Mouse (Mus musculus) forebrain, embryonic 14.5 days (tissue): ENCODE data around the gene Gpr162. TPM values are rescaled to one million over a fixed set of nuclear protein-coding genes. Genes with fewer than 3 reads are reported as not detected.
A peak's percentile ranks its signal among the peaks of the same experiment; 100 is the strongest.

Experiments
- ATAC-seq: fragments of 200-750 bp; cut with Nextera tagmentation; 2 replicates; pipeline ENCODE4 v1.8.0; 2017; ENCODE audit warnings: mild to moderate bottlenecking, moderate library complexity
- DNase-seq: peaks from one replicate; pipeline ENCODE4 v3.0.0-alpha.2; 2015; ENCODE audit warnings: low spot score
- H3K27ac ChIP-seq: fragments of 300-500 bp; sonication (generic); 2 replicates; pipeline ENCODE4 v1.5.1; 2014; ENCODE audit warnings: low read depth, mild to moderate bottlenecking, control low read depth, low read length, moderate library complexity
- H3K27me3 ChIP-seq: fragments of 300-500 bp; sonication (generic); replicated peaks from 2 replicates; pipeline ENCODE4 v1.6.1; 2014; ENCODE audit warnings: low read length, control low read depth, mixed read lengths; ENCODE audit not compliant: control insufficient read depth, insufficient read depth
- H3K36me3 ChIP-seq: fragments of 300-500 bp; sonication (generic); 2 replicates; pipeline ENCODE4 v1.6.1; 2014; ENCODE audit warnings: low read length, control low read depth; ENCODE audit not compliant: control insufficient read depth, insufficient read depth
- H3K4me1 ChIP-seq: fragments of 300-500 bp; sonication (generic); 2 replicates; pipeline ENCODE4 v1.6.1; 2014; ENCODE audit warnings: antibody characterized with exemption, low read length, control low read depth; ENCODE audit not compliant: control insufficient read depth, insufficient read depth
- H3K4me2 ChIP-seq: fragments of 300-500 bp; sonication (generic); 2 replicates; pipeline ENCODE4 v1.6.1; 2014; ENCODE audit warnings: mild to moderate bottlenecking, control low read depth, low read length
- H3K4me3 ChIP-seq: fragments of 300-500 bp; sonication (generic); 2 replicates; pipeline ENCODE4 v1.5.1; 2014; ENCODE audit warnings: low read depth, low read length, control low read depth
- H3K9ac ChIP-seq: fragments of 300-500 bp; sonication (generic); 2 replicates; pipeline ENCODE4 v1.6.1; 2014; ENCODE audit warnings: mild to moderate bottlenecking, low read length, control low read depth, moderate library complexity
- H3K9me3 ChIP-seq: fragments of 300-500 bp; sonication (generic); replicated peaks from 2 replicates; pipeline ENCODE4 v1.6.1; 2016; ENCODE audit warnings: low read length, control low read depth, mixed read lengths; ENCODE audit not compliant: control insufficient read depth
- WGBS: fragments of 180-500 bp; shearing (Covaris S2); extraction: QIAGEN DNeasy Blood & Tissue Kit; methylation state at CpG from one replicate; pipeline ENCODE4 v1.1.7; 2014; 5-methylcytosine and 5-hydroxymethylcytosine counted together
- polyA plus RNA-seq: library from polyadenylated mRNA; unstranded; fragments of >200 nt; fragmentation: Nextera tagmentation; extraction: Ambion mirVana; gene quantifications from 2 replicates; pipeline ENCODE4 v1.2.1, GENCODE M21; 2014

Gpr162 gene
- polyA plus RNA-seq, result 11.0 and 13.0 TPM in 2 replicates

- peak; percentile 70 for ATAC-seq
Measured at GRCm38 (mm10) chr6:124863658-124864298, at the start of gene Gpr162. Gpr162 (minus strand) TSS chr6:124863983.

GRCm38 (mm10) chr6:124913214-124913613, 49.4 kb upstream of the Gpr162 start:
- Histone ChIP-seq H3K27ac (peak overlapping the region; percentile 36; the same call in 1 of the 2 replicates), H3K36me3 (peaks cover 28% of the 10 kb centered on the region), H3K9me3 (no peaks in the 10 kb centered on the region), H3K9ac (no peak overlapping the region), H3K27me3 (0 out of 2 replicates have a peak, but pooled peaks cover 2% of the 10 kb centered on the region), H3K4me1 (peaks cover 24% of the 10 kb centered on the region), H3K4me2 (no peak overlapping the region), H3K4me3 (no peak overlapping the region)
- WGBS, result 75% methylated on average over 6 of the region's 6 CpGs
- DNase-seq (no peak), ATAC-seq (no peak)

More at GRCm38 (mm10) chr6:124863658-124864298, at the start of gene Gpr162:
- Histone ChIP-seq H3K27ac (peak within 1 kb of the TSS; percentile 90), H3K4me2 (peak within 1 kb of the TSS; percentile 77), H3K27me3 (no peaks in the 10 kb centered on the region), H3K4me1 (peaks cover 18% of the 10 kb centered on the region), H3K4me3 (peak within 1 kb of the TSS; percentile 60), H3K36me3 (0 out of 2 replicates have a peak, but pooled peaks cover 6% of the 10 kb centered on the region), H3K9me3 (no peaks in the 10 kb centered on the region), H3K9ac (peak within 1 kb of the TSS; percentile 79)
- 2% methylated on average over 32 of the region's 43 CpGs for WGBS
- DNase-seq, result peak; percentile 74

- ATAC-seq (no peak), DNase-seq (no peak)
- Histone ChIP-seq H3K4me3 (no peak within 1 kb of the TSS), H3K4me2 (no peak within 1 kb of the TSS), H3K9me3 (no peaks in the 10 kb centered on the region), H3K4me1 (peaks cover 24% of the 10 kb centered on the region), H3K27ac (no peak within 1 kb of the TSS), H3K9ac (no peak within 1 kb of the TSS), H3K27me3 (0 out of 2 replicates have a peak, but pooled peaks cover 2% of the 10 kb centered on the region), H3K36me3 (peaks cover 28% of the 10 kb centered on the region)
- 19% methylated on average over 13 of the region's 13 CpGs for WGBS
Measured at GRCm38 (mm10) chr6:124911533-124912218, 47.9 kb upstream of the Gpr162 start, which contains the start of gene Lag3. Lag3 (minus strand) TSS chr6:124911705.

GRCm38 (mm10) chr6:124910032-124910431, 46.2 kb upstream of the Gpr162 start:
- no peaks in the 10 kb centered on the region for H3K9me3 ChIP-seq
- ATAC-seq (peak; percentile 8; the same call in 1 of the 2 replicates), DNase-seq (no peak)
- peak overlapping the region; percentile 38; the same call in 1 of the 2 replicates for H3K4me2 ChIP-seq
- H3K4me3 ChIP-seq, result peak overlapping the region; percentile 9; the same call in 1 of the 2 replicates
- peaks cover 19% of the 10 kb centered on the region for H3K4me1 ChIP-seq
- H3K9ac ChIP-seq, result peak overlapping the region; percentile 57
- WGBS, result 4% methylated on average over 32 of the region's 32 CpGs
- 0 out of 2 replicates have a peak, but pooled peaks cover 2% of the 10 kb centered on the region for H3K27me3 ChIP-seq
- peaks cover 28% of the 10 kb centered on the region for H3K36me3 ChIP-seq
- no peak overlapping the region for H3K27ac ChIP-seq

- 86% methylated on average over 1 of the region's 1 CpGs for WGBS
- no peak for ATAC-seq
- no peak overlapping the region for H3K4me3 ChIP-seq
- no peaks in the 10 kb centered on the region for H3K9me3 ChIP-seq
- no peak overlapping the region for H3K4me2 ChIP-seq
- H3K4me1 ChIP-seq, result peaks cover 25% of the 10 kb centered on the region
- no peak overlapping the region for H3K9ac ChIP-seq
- no peak for DNase-seq
- no peak overlapping the region for H3K27ac ChIP-seq
- H3K27me3 ChIP-seq, result 0 out of 2 replicates have a peak, but pooled peaks cover 2% of the 10 kb centered on the region
- H3K36me3 ChIP-seq, result peaks cover 5% of the 10 kb centered on the region
Measured at GRCm38 (mm10) chr6:124907767-124908166, 44.0 kb upstream of the Gpr162 start.

GRCm38 (mm10) chr6:124904991-124905860, 41.4 kb upstream of the Gpr162 start:
- peak overlapping the region; percentile 100 for H3K27ac ChIP-seq
- H3K9me3 ChIP-seq, result no peaks in the 10 kb centered on the region
- H3K4me3 ChIP-seq, result peak overlapping the region; percentile 37
- H3K4me2 ChIP-seq, result peak overlapping the region; percentile 88
- H3K36me3 ChIP-seq, result no peaks in the 10 kb centered on the region
- H3K27me3 ChIP-seq, result 0 out of 2 replicates have a peak, but pooled peaks cover 2% of the 10 kb centered on the region
- DNase-seq (no peak), ATAC-seq (no peak; the same call in 1 of the 2 replicates)
- 31% methylated on average over 13 of the region's 16 CpGs for WGBS
- H3K9ac ChIP-seq, result peak overlapping the region; percentile 71
- peaks cover 22% of the 10 kb centered on the region for H3K4me1 ChIP-seq

GRCm38 (mm10) chr6:124904161-124904981, 40.6 kb upstream of the Gpr162 start:
- DNase-seq, result peak; percentile 94
- Histone ChIP-seq H3K4me3 (peak overlapping the region; percentile 37), H3K27ac (peak overlapping the region; percentile 100), H3K4me1 (peaks cover 18% of the 10 kb centered on the region), H3K27me3 (0 out of 2 replicates have a peak, but pooled peaks cover 2% of the 10 kb centered on the region), H3K9me3 (no peaks in the 10 kb centered on the region), H3K9ac (peak overlapping the region; percentile 71), H3K4me2 (peak overlapping the region; percentile 88), H3K36me3 (no peaks in the 10 kb centered on the region)
- 5% methylated on average over 23 of the region's 24 CpGs for whole genome bisulfite sequencing
- ATAC-seq, result peak; percentile 85
